Mouse (Mus musculus): ENCODE measurements around the gene Hist1h2bl. TPM values are rescaled to one million over a fixed set of nuclear protein-coding genes. Genes with fewer than 3 reads are reported as not detected.

The Hist1h2bl gene
- polyA plus RNA-seq, 1 experiment from 2014 or later, result not detected

DNA sequence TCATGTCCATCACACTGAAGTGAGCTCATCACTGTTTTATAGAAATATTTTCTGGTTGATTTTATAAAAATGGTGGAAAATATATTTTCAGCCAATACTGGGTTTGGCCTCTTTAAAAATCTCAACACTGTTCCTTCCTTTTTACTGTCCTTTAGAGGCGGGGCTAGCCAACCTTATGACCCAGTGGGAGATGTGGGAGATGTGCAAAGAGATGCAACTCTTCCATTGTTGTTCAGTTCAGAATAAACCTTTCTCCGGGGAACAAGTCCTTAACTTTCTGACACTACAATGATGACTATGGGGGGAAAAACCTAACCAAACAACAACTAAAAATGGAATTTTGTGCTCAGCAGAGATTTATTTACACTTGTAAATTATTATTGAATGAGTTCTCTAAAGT is 38.6 kb downstream of the Hist1h2bl start, which contains the start of gene Olfr1360:
TSS of gene Olfr1360 (minus strand) at position 101 of the 400 bp plus-strand sequence.
- Histone ChIP-seq H3K27me3 (ENCODE audit: control insufficient read depth, insufficient read depth, low read depth, low read length) (no peaks in the 10 kb centered on the region), H3K36me3 (ENCODE audit: control insufficient read depth, insufficient read depth, low read length) (no peaks in the 10 kb centered on the region), H3K4me3 (ENCODE audit: low read depth, low read length) (no peak within 1 kb of the TSS), H3K27ac (ENCODE audit: low read length) (no peak within 1 kb of the TSS), H3K9ac (ENCODE audit: low read depth, low read length) (no peak within 1 kb of the TSS), H3K4me2 (ENCODE audit: low read length) (no peak within 1 kb of the TSS), H3K9me3 (replicated peaks; ENCODE audit: control insufficient read depth, low read length, poor library complexity, severe bottlenecking) (no peaks in the 10 kb centered on the region), H3K4me1 (ENCODE audit: control insufficient read depth, insufficient read depth, low read length) (no peaks in the 10 kb centered on the region)
- 90% methylated on average over 2 of the region's 2 CpGs for WGBS
- ATAC-seq, result no peak

Small RNA genes within 50 kb of the gene (microRNA-seq; reads per million reads assigned to microRNA genes)
- gene Gm44357, result not detected
- not detected for gene Gm44367
- not detected for gene Gm44454

Other genes starting within 250 kb of the Hist1h2bl start
- 3.8 and 4.5 TPM in 2 replicates for gene Nkapl, start 247.6 kb downstream of the Hist1h2bl start, polyA plus RNA-seq (2015; fragmentation: Nextera tagmentation; extraction: Ambion mirVana)
- gene Zkscan4, start 237.2 kb downstream of the Hist1h2bl start, polyA plus RNA-seq (2015; fragmentation: Nextera tagmentation; extraction: Ambion mirVana), result 12.0 and 13.2 TPM in 2 replicates
- not detected in 2 replicates for gene Gm10065, start 236.7 kb downstream of the Hist1h2bl start, polyA plus RNA-seq (2015; fragmentation: Nextera tagmentation; extraction: Ambion mirVana)
- gene AK157302, start 220.9 kb downstream of the Hist1h2bl start, polyA plus RNA-seq (2015; fragmentation: Nextera tagmentation; extraction: Ambion mirVana), result 0.43 and 0.56 TPM in 2 replicates
- gene Gm11273, start 214.7 kb downstream of the Hist1h2bl start, polyA plus RNA-seq (2015; fragmentation: Nextera tagmentation; extraction: Ambion mirVana), result 4.3 and 7.3 TPM in 2 replicates
- gene Zkscan8, start 185.0 kb downstream of the Hist1h2bl start, polyA plus RNA-seq (2015; fragmentation: Nextera tagmentation; extraction: Ambion mirVana), result 4.1 and 4.3 TPM in 2 replicates
- gene Olfr1366, start 173.3 kb downstream of the Hist1h2bl start, polyA plus RNA-seq (2015; fragmentation: Nextera tagmentation; extraction: Ambion mirVana), result 0.09 and 0.15 TPM in 2 replicates
- gene Olfr1535, start 156.2 kb downstream of the Hist1h2bl start, polyA plus RNA-seq (2015; fragmentation: Nextera tagmentation; extraction: Ambion mirVana), result not detected in 2 replicates
- not detected in 2 replicates for gene Olfr1364, start 134.4 kb downstream of the Hist1h2bl start, polyA plus RNA-seq (2015; fragmentation: Nextera tagmentation; extraction: Ambion mirVana)
- not detected in 2 replicates for gene Olfr1362, start 102.1 kb downstream of the Hist1h2bl start, polyA plus RNA-seq (2015; fragmentation: Nextera tagmentation; extraction: Ambion mirVana)
- 0.07 TPM in 1 of 2 replicates, not detected in the other for gene Olfr11, start 73.6 kb downstream of the Hist1h2bl start, polyA plus RNA-seq (2015; fragmentation: Nextera tagmentation; extraction: Ambion mirVana)
- not detected in 2 replicates for gene Olfr1361, start 52.8 kb downstream of the Hist1h2bl start, polyA plus RNA-seq (2015; fragmentation: Nextera tagmentation; extraction: Ambion mirVana)
- gene Olfr1360, start 38.7 kb downstream of the Hist1h2bl start, polyA plus RNA-seq (2015; fragmentation: Nextera tagmentation; extraction: Ambion mirVana), result not detected in 2 replicates
- not detected in 2 replicates for gene Olfr1359, start 18.0 kb downstream of the Hist1h2bl start, polyA plus RNA-seq (2015; fragmentation: Nextera tagmentation; extraction: Ambion mirVana)
- gene Hist1h2ai, start 279 bp upstream of the Hist1h2bl start, polyA plus RNA-seq (2015; fragmentation: Nextera tagmentation; extraction: Ambion mirVana), result 3.5 and 9.7 TPM in 2 replicates
- gene Hist1h3h, start 1.5 kb upstream of the Hist1h2bl start, polyA plus RNA-seq (2015; fragmentation: Nextera tagmentation; extraction: Ambion mirVana), result 3.4 TPM in 1 of 2 replicates, not detected in the other
- 1.2 and 1.4 TPM in 2 replicates for gene Hist1h2bm, start 5.9 kb upstream of the Hist1h2bl start, polyA plus RNA-seq (2015; fragmentation: Nextera tagmentation; extraction: Ambion mirVana)
- 0.40 and 0.80 TPM in 2 replicates for gene Hist1h4j, start 18.9 kb upstream of the Hist1h2bl start, polyA plus RNA-seq (2015; fragmentation: Nextera tagmentation; extraction: Ambion mirVana)
- gene Hist1h4k, start 34.4 kb upstream of the Hist1h2bl start, polyA plus RNA-seq (2015; fragmentation: Nextera tagmentation; extraction: Ambion mirVana), result 2.7 TPM in 1 of 2 replicates, not detected in the other
- gene Hist1h2ak, start 37.7 kb upstream of the Hist1h2bl start, polyA plus RNA-seq (2015; fragmentation: Nextera tagmentation; extraction: Ambion mirVana), result 4.9 and 5.7 TPM in 2 replicates
- gene Hist1h2bn, start 38.0 kb upstream of the Hist1h2bl start, polyA plus RNA-seq (2015; fragmentation: Nextera tagmentation; extraction: Ambion mirVana), result 1.1 TPM in 1 of 2 replicates, not detected in the other
- gene Hist1h1b, start 64.5 kb upstream of the Hist1h2bl start, polyA plus RNA-seq (2015; fragmentation: Nextera tagmentation; extraction: Ambion mirVana), result 0.69 and 2.4 TPM in 2 replicates
- 13.1 and 17.6 TPM in 2 replicates for gene Hist1h3i, start 67.2 kb upstream of the Hist1h2bl start, polyA plus RNA-seq (2015; fragmentation: Nextera tagmentation; extraction: Ambion mirVana)
- not detected in 2 replicates for gene Hist1h2an, start 71.1 kb upstream of the Hist1h2bl start, polyA plus RNA-seq (2015; fragmentation: Nextera tagmentation; extraction: Ambion mirVana)
- gene Hist1h2bp, start 71.3 kb upstream of the Hist1h2bl start, polyA plus RNA-seq (2015; fragmentation: Nextera tagmentation; extraction: Ambion mirVana), result 0.72 TPM in 1 of 2 replicates, not detected in the other
- gene Hist1h2bq, start 94.1 kb upstream of the Hist1h2bl start, polyA plus RNA-seq (2015; fragmentation: Nextera tagmentation; extraction: Ambion mirVana), result 3.4 and 3.5 TPM in 2 replicates
- gene Hist1h2ao, start 94.3 kb upstream of the Hist1h2bl start, polyA plus RNA-seq (2015; fragmentation: Nextera tagmentation; extraction: Ambion mirVana), result not detected in 2 replicates
- 3.7 TPM in 1 of 2 replicates, not detected in the other for gene Hist1h4m, start 95.6 kb upstream of the Hist1h2bl start, polyA plus RNA-seq (2015; fragmentation: Nextera tagmentation; extraction: Ambion mirVana)
- gene Hist1h4n, start 116.1 kb upstream of the Hist1h2bl start, polyA plus RNA-seq (2015; fragmentation: Nextera tagmentation; extraction: Ambion mirVana), result 2.6 and 2.8 TPM in 2 replicates
- 276 and 359 TPM in 2 replicates for gene Hist1h2ap, start 117.4 kb upstream of the Hist1h2bl start, polyA plus RNA-seq (2015; fragmentation: Nextera tagmentation; extraction: Ambion mirVana)
- gene Hist1h2br, start 117.6 kb upstream of the Hist1h2bl start, polyA plus RNA-seq (2015; fragmentation: Nextera tagmentation; extraction: Ambion mirVana), result 2.9 and 3.5 TPM in 2 replicates
- 12.0 and 13.7 TPM in 2 replicates for gene Zfp184, start 229.0 kb upstream of the Hist1h2bl start, polyA plus RNA-seq (2015; fragmentation: Nextera tagmentation; extraction: Ambion mirVana)